Mouse (Mus musculus): ENCODE results near the gene Barhl1.

Gene Barhl1

DNA sequence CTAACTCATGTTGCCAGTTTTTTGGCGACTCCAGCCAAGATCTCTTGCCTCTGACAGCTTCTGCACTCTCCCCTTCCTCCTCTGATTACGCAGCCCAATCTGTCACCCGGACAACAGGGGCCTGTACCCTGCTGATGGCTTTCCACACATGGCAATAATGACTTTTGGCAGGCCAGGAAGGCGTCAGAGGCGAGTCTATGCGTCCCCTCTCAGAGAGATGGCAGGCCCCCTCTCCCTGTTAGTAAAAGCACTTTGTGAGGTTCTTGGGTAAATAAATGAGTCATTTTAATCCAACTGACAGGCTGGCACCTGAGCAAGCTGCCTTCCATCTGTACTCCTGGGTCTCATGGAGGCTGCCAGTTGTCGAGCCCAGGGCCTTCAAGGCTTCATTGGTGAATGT lies 49.0 kb downstream of the Barhl1 start:
- intact Hi-C loops (cut with DNase I) = no loop called here

DNA sequence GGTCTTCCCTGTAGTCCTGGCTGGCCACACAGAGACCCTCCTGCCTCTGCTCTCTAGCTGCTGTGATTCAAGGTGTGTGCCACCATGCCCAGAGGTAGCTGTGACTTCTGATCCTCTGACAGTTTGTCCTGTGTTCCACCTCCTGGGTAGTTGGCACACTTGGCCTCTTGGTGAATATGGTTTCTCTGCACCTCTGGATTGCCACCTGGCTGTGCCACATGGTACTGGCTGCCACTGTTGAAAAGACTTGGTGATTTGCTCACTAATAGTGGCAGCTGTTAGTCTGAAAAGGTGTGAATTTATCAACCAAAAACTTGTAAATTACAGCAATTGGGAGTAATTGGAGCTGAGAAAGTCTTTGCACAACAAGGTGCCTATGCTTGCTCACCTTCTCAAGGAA lies 52.6 kb downstream of the Barhl1 start:
- intact Hi-C loops (cut with DNase I) = loop anchor here (5.0 kb wide), 1 partner anchor 107 kb away; no protein-coding TSS in a partner anchor

DNA sequence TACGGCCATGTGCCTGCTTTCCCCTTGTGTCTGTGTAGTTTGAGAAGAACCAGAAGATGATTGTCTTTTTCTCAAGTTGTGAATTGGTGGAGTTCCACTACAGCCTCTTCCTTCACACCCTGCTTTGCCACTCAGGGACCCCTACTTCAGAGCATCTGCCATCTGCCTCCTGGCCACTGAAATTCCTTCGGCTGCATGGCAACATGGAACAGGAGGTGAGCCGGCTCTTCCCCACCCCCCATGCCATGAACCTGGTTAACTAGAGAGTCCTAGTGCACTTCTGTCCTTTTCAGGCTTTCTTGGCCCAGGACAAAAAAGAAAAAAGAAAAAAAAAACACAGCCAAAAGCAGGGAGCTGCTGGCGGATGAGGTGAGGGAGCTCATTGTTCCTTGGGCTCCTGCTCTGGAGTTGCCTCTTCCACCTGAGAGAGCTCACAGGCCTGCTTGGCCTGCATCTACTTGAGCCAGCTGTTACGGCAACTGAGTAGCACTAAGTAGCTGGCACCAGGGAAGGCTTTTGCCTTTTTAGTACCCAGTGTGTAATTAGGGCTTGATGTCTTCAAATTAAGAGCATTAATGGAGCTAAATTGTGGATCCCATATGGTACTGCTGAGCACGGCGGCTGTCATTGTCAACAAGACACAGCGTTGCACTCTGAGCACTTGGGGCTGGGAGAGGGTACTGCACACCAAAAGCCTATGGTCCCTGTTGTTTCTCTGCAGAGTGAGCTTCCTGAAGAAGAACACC lies 55.6 kb downstream of the Barhl1 start:
- intact Hi-C loops (cut with DNase I) = loop anchor here (5.0 kb wide), 1 partner anchor 104 kb away; no protein-coding TSS in a partner anchor

DNA sequence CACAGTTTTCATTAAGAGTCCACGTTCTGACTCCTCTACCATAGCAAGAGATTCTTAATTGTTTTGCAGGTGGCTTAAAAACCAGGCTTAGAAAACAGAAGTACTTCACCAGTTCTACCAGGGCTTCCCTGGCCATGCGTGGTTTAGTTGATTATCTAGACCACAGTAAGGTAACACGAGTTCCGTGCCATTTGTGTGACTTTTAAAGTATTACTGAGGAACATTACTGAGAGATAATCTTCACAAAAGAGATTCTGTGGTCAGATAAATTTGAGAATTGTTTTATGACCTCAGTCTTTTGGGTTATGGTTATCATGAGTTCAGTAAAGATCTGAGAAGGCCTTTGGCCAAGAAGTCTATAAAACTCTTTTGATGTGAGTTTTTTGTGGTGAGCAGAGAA lies 57.2 kb downstream of the Barhl1 start:
- intact Hi-C loops (cut with DNase I) = no loop called here

Measured in adrenal gland (tissue).